Mouse (Mus musculus) heart, postnatal 0 days (tissue): ENCODE results near the gene Hist1h4f.
"Not testable (repeated sequence)": the region's sequence is repeated elsewhere in the genome, so short reads cannot be mapped to it uniquely, and the experiment has no call there.

Source experiments
- CTCF ChIP-seq: IDR thresholded peaks from 2 replicates; pipeline ENCODE4 v1.5.1; 2016; ENCODE audit warnings: antibody characterized with exemption, control low read depth, low read depth
- EP300 ChIP-seq: IDR thresholded peaks from 2 replicates; pipeline ENCODE4 v1.6.1; 2016; ENCODE audit warnings: antibody characterized with exemption, low read depth

GRCm38 (mm10) chr13:23573034-23573897, 21.8 kb upstream of the Hist1h4f start:
- TF ChIP-seq CTCF, EP300: not testable (repeated sequence)
